Mouse (Mus musculus) CH12.LX (cell line): ENCODE data around the gene Tns3. TPM values are rescaled to one million over a fixed set of nuclear protein-coding genes. Genes with fewer than 3 reads are reported as not detected.

Experiments
- DNase-seq: peaks from one replicate; pipeline ENCODE4 v3.0.0-alpha.2; 2013; ENCODE audit errors: extremely low read depth
- H3K27ac ChIP-seq: 2 replicates; pipeline ENCODE4 v1.5.1; 2012; ENCODE audit warnings: low read depth, mild to moderate bottlenecking, control low read depth, moderate library complexity; ENCODE audit not compliant: insufficient read depth
- H3K27me3 ChIP-seq: replicated peaks from 2 replicates; pipeline ENCODE3; 2012; ENCODE audit warnings: inconsistent platforms
- H3K36me3 ChIP-seq, 2 experiments: replicated peaks in 1 of 2; 2 replicates each; pipeline versions ENCODE3 to v1.6.1; 2012; ENCODE audit warnings: inconsistent platforms in 1 of 2, low read length in 1 of 2, mild to moderate bottlenecking in 1 of 2, mixed read lengths in 1 of 2, moderate library complexity in 1 of 2; ENCODE audit not compliant: control insufficient read depth in 1 of 2, insufficient read depth in 1 of 2
- H3K4me1 ChIP-seq, 2 experiments: 2 replicates each; pipeline ENCODE4 v1.6.1; 2012; ENCODE audit warnings: inconsistent platforms in 1 of 2, moderate library complexity in 1 of 2; ENCODE audit not compliant: insufficient read depth in 2 of 2, control insufficient read depth in 1 of 2
- H3K4me2 ChIP-seq: 2 replicates; pipeline ENCODE4 v1.6.1; 2012; ENCODE audit warnings: low read depth, mild to moderate bottlenecking, control low read depth; ENCODE audit not compliant: poor library complexity, insufficient read depth, severe bottlenecking
- H3K4me3 ChIP-seq, 3 experiments: fragments of 150-350 bp in 1 of 3; sonication (generic) in 1 of 3; replicated peaks in 1 of 3; 2 replicates each; pipeline versions ENCODE3 to v1.5.1; 2011 to 2012; ENCODE audit warnings: low read depth in 2 of 3, low read length in 2 of 3, mild to moderate bottlenecking in 2 of 3, moderate library complexity in 2 of 3, control low read depth in 1 of 3, improper control_type of control experiment in 1 of 3, inconsistent platforms in 1 of 3, mixed read lengths in 1 of 3; ENCODE audit not compliant: poor library complexity in 1 of 3
- H3K79me2 ChIP-seq: replicated peaks from 2 replicates; pipeline ENCODE4 v1.6.1; 2012; ENCODE audit warnings: mild to moderate bottlenecking, moderate library complexity; ENCODE audit not compliant: control insufficient read depth, poor library complexity, insufficient read depth, severe bottlenecking; ENCODE audit errors: extremely low read depth
- H3K9ac ChIP-seq: 2 replicates; pipeline ENCODE4 v1.6.1; 2012; ENCODE audit warnings: low read depth, mild to moderate bottlenecking, control low read depth, moderate library complexity; ENCODE audit not compliant: insufficient read depth
- H3K9me3 ChIP-seq: replicated peaks from 2 replicates; pipeline ENCODE3; 2012; ENCODE audit warnings: low read length, inconsistent platforms, mixed read lengths
- CHD2 ChIP-seq: IDR thresholded peaks from 2 replicates; pipeline ENCODE4 v1.6.1; 2011; ENCODE audit warnings: low read length, improper control_type of control experiment
- E2F4 ChIP-seq: IDR thresholded peaks from 2 replicates; pipeline ENCODE4 v1.6.1; 2011; ENCODE audit warnings: low read depth, low read length, improper control_type of control experiment; ENCODE audit not compliant: insufficient replicate concordance
- EP300 ChIP-seq: IDR thresholded peaks from 2 replicates; pipeline ENCODE4 v1.6.1; 2011; ENCODE audit warnings: low read length, improper control_type of control experiment
- GABPA ChIP-seq: IDR thresholded peaks from 2 replicates; pipeline ENCODE4 v1.6.1; 2012; ENCODE audit warnings: low read depth, low read length, improper control_type of control experiment, inconsistent platforms; ENCODE audit not compliant: insufficient replicate concordance
- HCFC1 ChIP-seq: IDR thresholded peaks from 2 replicates; pipeline ENCODE4 v1.6.1; 2012; ENCODE audit warnings: low read depth, mild to moderate bottlenecking, inconsistent platforms, low read length, improper control_type of control experiment
- JUN ChIP-seq: IDR thresholded peaks from 2 replicates; pipeline ENCODE4 v1.6.1; 2011; ENCODE audit warnings: low read depth, mild to moderate bottlenecking, low read length, improper control_type of control experiment, moderate library complexity; ENCODE audit not compliant: insufficient read depth
- JUND ChIP-seq: conservative IDR thresholded peaks from 2 replicates; pipeline ENCODE4 v1.6.1; 2011; ENCODE audit warnings: low read depth, low read length, improper control_type of control experiment
- KAT2A ChIP-seq: IDR thresholded peaks from 2 replicates; pipeline ENCODE4 v1.6.1; 2012; ENCODE audit warnings: low read length, improper control_type of control experiment, inconsistent platforms; ENCODE audit not compliant: insufficient replicate concordance
- MAFK ChIP-seq: IDR thresholded peaks from 2 replicates; pipeline ENCODE4 v1.6.1; 2011; ENCODE audit warnings: low read length, improper control_type of control experiment; ENCODE audit not compliant: insufficient replicate concordance
- MAX ChIP-seq: IDR thresholded peaks from 2 replicates; pipeline ENCODE4 v1.6.1; 2011; ENCODE audit warnings: low read length, improper control_type of control experiment
- MEF2A ChIP-seq: IDR thresholded peaks from 2 replicates; pipeline ENCODE4 v1.6.1; 2014; ENCODE audit warnings: low read depth, mild to moderate bottlenecking, inconsistent platforms, low read length, improper control_type of control experiment, borderline replicate concordance
- MYC ChIP-seq: IDR thresholded peaks from 2 replicates; pipeline ENCODE4 v1.6.1; 2011; ENCODE audit warnings: low read depth, mild to moderate bottlenecking, improper control_type of control experiment, low read length
- NELFE ChIP-seq: IDR thresholded peaks from 2 replicates; pipeline ENCODE4 v1.6.1; 2011; ENCODE audit warnings: low read depth, low read length, improper control_type of control experiment
- NRF1 ChIP-seq: IDR thresholded peaks from 2 replicates; pipeline ENCODE4 v1.6.1; 2014; ENCODE audit warnings: low read depth, mild to moderate bottlenecking, inconsistent platforms, low read length, improper control_type of control experiment, moderate library complexity
- POLR2AphosphoS2 ChIP-seq: IDR thresholded peaks from 2 replicates; pipeline ENCODE4 v1.6.1; 2011; ENCODE audit warnings: low read depth, low read length, improper control_type of control experiment
- UBTF ChIP-seq: IDR thresholded peaks from 2 replicates; pipeline ENCODE4 v1.6.1; 2012; ENCODE audit warnings: low read depth, mild to moderate bottlenecking, inconsistent platforms, low read length, improper control_type of control experiment, moderate library complexity
- ZC3H11A ChIP-seq: IDR thresholded peaks from 2 replicates; pipeline ENCODE4 v1.6.1; 2012; ENCODE audit warnings: low read depth, mild to moderate bottlenecking, inconsistent platforms, low read length, improper control_type of control experiment
- ZMIZ1 ChIP-seq: IDR thresholded peaks from 2 replicates; pipeline ENCODE4 v1.6.1; 2012; ENCODE audit warnings: low read depth, mild to moderate bottlenecking, inconsistent platforms, low read length, improper control_type of control experiment
- ZNF384 ChIP-seq: IDR thresholded peaks from 2 replicates; pipeline ENCODE4 v1.6.1; 2012; ENCODE audit warnings: low read depth, low read length, improper control_type of control experiment, inconsistent platforms
- dilution Hi-C: fragments of 300-500 bp; cut with MboI; formaldehyde crosslinking; loops from 2 replicates; pipeline ENCODE4 v1.14.3; 2020; ENCODE audit warnings: low sequenced_read_pairs; ENCODE audit not compliant: extremely low pct_unique_long_range_greater_than_20kb, extremely low pct_ligation_motif_present
- in situ Hi-C: fragments of 300-500 bp; cut with MboI; formaldehyde crosslinking; loops from 3 replicates; pipeline ENCODE4 v1.14.3; 2019; ENCODE audit warnings: low sequenced_read_pairs, low pct_ligation_motif_present, low pct_unique_long_range_greater_than_20kb, mixed read lengths
- polyA plus RNA-seq: library from polyadenylated mRNA; unstranded; fragments of >175 nt; gene quantifications from 2 replicates; pipeline ENCODE4 v1.2.1, GENCODE M21; 2012; ENCODE audit warnings: low read depth; ENCODE audit not compliant: insufficient read length
- total RNA-seq, 2 experiments: library from RNA; depleted of rRNA; stranded (reverse); fragments of 300-350 nt in 1 of 2; fragments of >200 nt in 1 of 2; gene quantifications; 2 replicates each; pipeline ENCODE4 v1.2.3; 2012 to 2014

Gene Tns3
- total and polyA plus RNA-seq, 3 experiments = 0.03 to 1.3 (median 0.33) TPM

DNA sequence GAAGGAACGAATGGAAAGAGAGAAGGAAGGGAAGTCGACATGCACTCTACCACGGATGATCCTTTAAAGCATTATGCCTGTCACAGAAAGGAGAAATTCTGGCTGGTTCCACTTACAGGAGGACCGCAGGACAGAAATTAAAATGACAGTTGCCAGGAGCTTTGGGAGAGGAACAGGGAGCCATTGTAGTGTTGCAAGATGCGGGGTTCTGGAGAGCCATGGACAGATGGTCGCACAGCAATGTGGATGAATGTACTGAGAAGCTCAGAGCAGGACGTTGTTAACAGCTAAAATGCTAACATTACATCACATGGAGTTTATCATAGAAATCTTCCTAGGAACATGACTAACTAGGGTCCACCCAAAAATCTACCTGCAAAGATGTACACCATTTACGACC lies 6.8 kb downstream of the Tns3 start:
- no peak for DNase-seq
- Histone ChIP-seq H3K4me3 (no peak overlapping the region), H3K4me1 (no peaks in the 10 kb centered on the region; a peak in 1 of 4 replicates), H3K9ac (no peak overlapping the region), H3K79me2 (no peaks in the 10 kb centered on the region), H3K4me2 (no peak overlapping the region), H3K36me3 (no peaks in the 10 kb centered on the region), H3K27ac (no peak overlapping the region), H3K9me3 (peaks cover 2% of the 10 kb centered on the region), H3K27me3 (peaks cover 79% of the 10 kb centered on the region)
- in situ Hi-C loops = no loop called here
- TF ChIP-seq ZNF384 (no peak), NELFE (no peak), MYC (no peak), EP300 (no peak), E2F4 (no peak), MAX (no peak), GABPA (no peak), CHD2 (no peak), MEF2A (no peak), POLR2AphosphoS2 (no peak), UBTF (no peak), HCFC1 (no peak), ZC3H11A (no peak), JUN (no peak), JUND (no peak), NRF1 (no peak), KAT2A (no peak), ZMIZ1 (no peak)
- dilution Hi-C loops = no loop called here

GRCm38 (mm10) chr11:8656448-8657393 lies 7.6 kb downstream of the Tns3 start:
- Histone ChIP-seq H3K4me2 (no peak overlapping the region), H3K9ac (no peak overlapping the region), H3K4me1 (no peaks in the 10 kb centered on the region; a peak in 1 of 4 replicates), H3K36me3 (no peaks in the 10 kb centered on the region), H3K27ac (no peak overlapping the region), H3K4me3 (no peak overlapping the region), H3K27me3 (peaks cover 79% of the 10 kb centered on the region), H3K9me3 (peaks cover 2% of the 10 kb centered on the region), H3K79me2 (no peaks in the 10 kb centered on the region)
- no peak for TF ChIP-seq MAFK
- in situ Hi-C loops = no loop called here
- dilution Hi-C loops = no loop called here
- DNase-seq = no peak
